Mouse (Mus musculus) frontal cortex, postnatal 36 days (tissue): Measurements from ENCODE around the gene Fth1.
A peak's percentile ranks its signal among the peaks of the same experiment; 100 is the strongest.

ENCODE experiments used
- DNase-seq, 2 experiments: peaks; one replicate each; pipeline ENCODE4 v3.0.0; 2022; ENCODE audit warnings: low spot score in 2 of 2

Fth1 gene

GRCm38 (mm10) chr19:9992011-9992958, 11.9 kb downstream of the Fth1 start:
- no peak for DNase-seq

DNA sequence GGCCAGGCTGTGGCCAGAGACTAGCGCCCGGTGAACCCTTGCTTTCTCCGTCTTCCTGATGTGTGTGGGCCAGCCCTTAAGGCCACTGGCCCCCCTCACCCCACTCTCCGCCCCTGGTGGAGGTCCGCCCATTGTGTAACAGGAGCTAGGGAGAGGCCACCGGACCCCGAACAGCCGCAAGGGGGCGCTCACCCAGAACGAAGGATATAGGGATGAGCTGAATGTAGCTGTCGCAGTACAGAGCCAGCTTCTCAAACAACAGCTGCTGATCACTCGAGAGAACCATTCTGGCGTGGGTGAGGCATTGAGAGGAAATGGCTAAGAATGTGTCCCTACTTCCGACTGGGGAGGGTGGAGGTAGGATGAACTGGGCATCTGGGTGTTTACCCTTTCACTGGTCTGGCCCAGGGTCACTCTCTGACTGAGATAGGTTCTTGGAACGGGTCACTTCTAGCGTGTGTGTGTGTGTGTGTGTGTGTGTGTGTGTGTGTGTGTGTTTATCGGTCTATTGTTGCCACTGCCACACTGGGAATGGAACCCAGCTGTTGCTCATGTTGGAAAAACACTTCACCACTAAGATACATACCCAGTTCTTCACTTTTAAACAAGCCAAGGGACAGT, 12.7 kb downstream of the Fth1 start:
- DNase-seq, result peak; percentile 70 to 74

- no peak for DNase-seq
These were observed 17.0 kb downstream of the Fth1 start for GRCm38 (mm10) chr19:9997204-9998062.

- DNase-seq, result no peak
These were observed 17.6 kb downstream of the Fth1 start for GRCm38 (mm10) chr19:9998063-9998416.

GRCm38 (mm10) chr19:9998736-9999486, 18.5 kb downstream of the Fth1 start:
- no peak for DNase-seq

- DNase-seq, result peak in 1 of 2 experiments; percentile 54
These were observed 19.9 kb downstream of the Fth1 start for GRCm38 (mm10) chr19:10000330-10000729.

DNA sequence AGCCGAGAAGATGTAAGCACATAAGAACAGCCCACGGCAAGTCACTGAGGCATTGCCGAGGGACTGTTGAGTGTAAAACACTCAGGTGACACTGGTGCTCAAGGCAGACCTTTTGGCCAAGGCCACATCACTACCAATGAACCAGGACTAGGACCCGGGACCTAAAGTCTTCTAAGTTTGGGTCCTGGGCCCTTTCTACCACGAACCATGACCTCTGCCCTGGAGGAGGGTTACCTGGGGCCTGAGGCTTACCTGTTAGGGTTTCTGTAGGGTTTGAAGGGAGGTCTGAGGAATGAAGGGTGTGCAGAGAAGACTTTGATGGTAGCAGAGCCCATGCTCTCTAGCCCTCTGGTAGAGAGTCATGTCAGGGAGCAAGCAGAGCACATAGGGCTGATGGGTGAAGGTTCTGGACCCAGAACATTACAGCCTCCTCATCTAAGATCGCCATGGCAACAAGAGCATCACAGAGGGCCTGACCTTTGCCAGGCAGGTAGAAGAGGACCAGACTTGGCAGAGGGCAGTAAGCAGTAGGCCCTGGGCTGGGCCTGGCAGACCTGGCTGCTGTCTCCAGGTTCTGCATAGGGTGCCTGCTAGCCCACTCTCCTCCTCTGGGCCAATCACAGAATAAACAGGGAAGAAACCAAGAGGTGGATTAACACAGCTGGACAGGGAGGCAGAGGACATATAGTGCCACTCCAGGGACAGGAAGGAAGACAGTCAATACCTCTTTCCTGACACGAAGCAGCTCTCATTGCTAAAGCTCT, 21.0 kb downstream of the Fth1 start, which contains the start of the genes Best1 and Rab3il1:
Gene Best1, minus strand, starts transcription at position 428 of the 764 bp plus-strand sequence.
Gene Rab3il1, plus strand, starts transcription at position 464 of the 764 bp plus-strand sequence.
- DNase-seq, result no peak

- DNase-seq, result no peak
These were observed 23.3 kb downstream of the Fth1 start for GRCm38 (mm10) chr19:10003696-10004095.

DNA sequence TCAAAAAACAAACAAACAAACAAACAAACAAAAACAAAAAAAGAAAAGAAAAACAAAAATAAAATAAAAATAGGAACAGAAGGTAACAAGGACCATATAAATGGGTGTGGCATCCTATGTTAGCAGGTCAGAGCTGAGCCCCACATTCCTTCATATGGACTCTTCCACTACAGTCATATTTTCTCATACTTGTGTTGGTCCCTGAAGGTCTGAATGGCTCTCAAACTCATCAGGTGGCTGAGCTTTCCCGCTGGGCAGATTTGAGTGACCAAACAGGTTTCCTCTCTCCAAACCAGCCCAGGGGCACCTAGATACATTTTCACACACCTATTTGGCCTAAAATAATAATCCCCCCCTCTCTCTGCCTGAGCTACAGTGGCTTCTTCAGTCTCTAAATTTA, 31.0 kb downstream of the Fth1 start:
- no peak for DNase-seq

- no peak for DNase-seq
These were observed 32.5 kb downstream of the Fth1 start for GRCm38 (mm10) chr19:10012827-10013278.

- no peak for DNase-seq
These were observed 33.0 kb downstream of the Fth1 start for GRCm38 (mm10) chr19:10013348-10013747.

- no peak for DNase-seq
These were observed 33.5 kb downstream of the Fth1 start for GRCm38 (mm10) chr19:10013913-10014312.

- no peak for DNase-seq
These were observed 34.4 kb downstream of the Fth1 start for GRCm38 (mm10) chr19:10014824-10015223.

- DNase-seq, result no peak
These were observed 35.0 kb downstream of the Fth1 start for GRCm38 (mm10) chr19:10015442-10015841.

DNA sequence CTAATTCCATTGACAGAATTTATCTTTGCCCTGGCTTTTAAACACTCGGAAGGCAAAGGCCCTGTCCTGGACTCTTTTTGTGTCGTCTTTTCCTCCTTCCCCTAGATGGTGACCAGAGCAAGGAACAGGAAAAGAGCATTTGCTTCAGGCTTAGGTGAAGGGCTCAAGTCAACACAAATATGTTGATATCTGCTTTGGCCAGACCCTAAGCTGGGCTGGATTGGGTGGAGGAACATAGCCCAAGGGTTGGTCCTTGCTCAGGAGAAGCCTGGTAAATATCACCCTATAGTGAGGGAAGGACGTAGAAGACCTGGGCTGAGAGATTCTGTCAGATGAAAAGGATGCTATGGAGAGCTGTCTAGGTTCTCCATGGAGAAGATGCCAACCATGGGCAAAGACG, 35.8 kb downstream of the Fth1 start:
- DNase-seq, result no peak

DNA sequence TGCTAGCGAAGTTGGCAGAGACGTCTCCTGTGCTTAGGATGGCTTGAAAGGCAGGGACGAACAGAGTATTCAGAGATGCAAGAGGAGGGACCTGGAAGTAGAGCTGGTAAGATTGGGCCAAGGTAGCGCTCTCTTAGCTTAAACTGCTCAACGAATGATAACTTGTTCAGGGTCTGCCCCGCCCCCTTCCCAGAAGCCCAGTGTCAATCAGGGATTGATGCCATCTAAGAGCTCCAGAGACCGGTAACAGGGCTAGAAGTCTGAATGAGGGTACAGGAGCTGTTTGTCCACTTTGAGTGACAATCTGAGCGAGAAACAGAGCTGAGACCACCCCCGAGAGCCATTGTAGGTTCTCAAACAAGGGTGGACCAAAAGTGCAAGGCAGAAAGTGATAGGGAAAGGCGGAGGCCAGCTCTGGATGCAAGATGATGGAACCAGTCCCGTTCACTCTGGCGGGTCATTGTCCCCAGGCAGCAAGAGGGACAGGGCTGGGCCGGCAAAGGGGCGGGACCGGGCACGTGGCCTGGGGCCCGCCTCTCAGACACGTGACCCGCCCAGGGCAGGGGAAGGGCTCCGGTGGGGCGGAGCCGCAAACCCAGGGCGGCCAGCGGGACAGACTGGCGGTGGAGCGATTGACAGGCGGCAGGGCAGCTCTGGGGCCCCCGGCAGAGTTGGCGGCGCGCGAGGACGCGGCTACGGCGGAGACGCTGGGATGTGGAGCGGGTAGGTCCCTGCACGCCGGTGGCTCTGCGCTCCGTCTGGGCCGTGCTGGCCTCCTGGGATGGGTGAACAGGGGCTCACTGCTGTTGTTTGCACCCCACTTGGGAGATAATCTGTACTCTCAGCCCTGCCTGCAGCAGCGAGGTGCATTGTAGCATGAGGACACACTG, 37.5 kb downstream of the Fth1 start:
- DNase-seq, result peak; percentile 74 to 76

- no peak for DNase-seq
These were observed 38.1 kb downstream of the Fth1 start for GRCm38 (mm10) chr19:10018527-10018818.

DNA sequence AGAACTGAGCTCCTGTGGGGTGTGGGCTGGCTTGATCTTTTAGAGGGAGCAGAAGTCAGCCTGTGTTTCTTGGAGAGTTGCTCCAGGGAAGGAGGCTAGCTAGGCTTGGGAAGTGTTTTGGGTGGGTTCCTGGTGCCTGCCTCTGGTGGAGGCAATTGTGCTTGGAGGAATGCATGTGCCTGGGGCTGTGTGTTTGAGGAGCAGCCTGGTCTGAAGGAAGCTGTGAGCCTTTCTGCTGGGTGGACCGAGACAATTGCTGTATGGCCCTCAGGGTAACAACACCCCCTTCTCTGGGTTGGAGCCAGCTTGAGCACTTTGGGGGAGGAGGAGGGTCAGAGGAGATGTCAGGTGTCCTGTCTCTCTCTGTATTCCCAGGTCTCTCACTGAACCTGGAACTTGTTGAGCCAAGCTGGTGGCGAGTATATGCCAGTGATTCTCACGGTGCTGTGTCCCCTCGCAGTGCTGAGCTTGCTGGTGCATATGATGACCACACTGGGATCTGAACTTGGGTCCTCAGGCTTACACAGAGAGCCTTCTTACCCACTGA, 38.9 kb downstream of the Fth1 start:
- DNase-seq, result no peak

DNA sequence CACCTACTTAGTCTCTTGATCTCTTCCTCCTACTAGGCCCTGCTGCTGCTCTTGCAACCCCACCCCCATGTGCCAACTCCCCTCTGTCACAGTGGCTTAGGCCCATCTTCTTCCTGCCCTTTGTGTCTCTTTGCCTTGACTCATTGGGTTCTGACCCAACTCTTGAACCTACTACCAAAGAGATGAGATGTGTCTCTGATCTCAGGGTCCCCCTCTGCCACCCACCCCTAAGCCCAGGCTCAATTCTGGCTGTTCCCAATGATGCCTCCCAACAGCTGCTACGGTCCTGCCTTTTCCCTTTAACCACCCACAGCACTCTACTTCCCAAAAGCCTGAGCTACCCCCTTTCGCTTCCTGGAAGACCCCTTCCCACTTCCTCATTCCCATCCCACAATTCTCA, 41.6 kb downstream of the Fth1 start:
- DNase-seq, result no peak
